Mouse (Mus musculus) brain, embryonic 14.5 days (tissue): Measurements from ENCODE around the gene Sipa1l2.

Experiments
- CTCF ChIP-seq: fragments of 200-500 bp; IDR thresholded peaks from 2 replicates; pipeline ENCODE4 v1.5.1; 2012; ENCODE audit warnings: inconsistent platforms, mild to moderate bottlenecking, moderate library complexity, borderline replicate concordance; ENCODE audit not compliant: insufficient read depth, insufficient read length; ENCODE audit errors: extremely low read depth
- POLR2A ChIP-seq: fragments of 200-500 bp; IDR thresholded peaks from 2 replicates; pipeline ENCODE4 v1.6.1; 2012; ENCODE audit warnings: mild to moderate bottlenecking, inconsistent platforms, borderline replicate concordance; ENCODE audit not compliant: poor library complexity, insufficient read depth, insufficient read length, severe bottlenecking; ENCODE audit errors: extremely low read depth

GRCm38 (mm10) chr8:125533709-125534108 lies 35.9 kb downstream of the Sipa1l2 start:
- TF ChIP-seq CTCF, result no peak
- no peak for TF ChIP-seq POLR2A
